Mouse (Mus musculus) common myeloid progenitor, adult 5-6 weeks (primary cell): ENCODE data around the gene Nap1l4. TPM values are rescaled to one million over a fixed set of nuclear protein-coding genes. Genes with fewer than 3 reads are reported as not detected.

Experiments used
- ATAC-seq: replicated peaks from 2 replicates; pipeline ENCODE4 v1.8.0; 2016; ENCODE audit warnings: low read depth, mild to moderate bottlenecking, moderate TSS enrichment, inconsistent platforms; ENCODE audit not compliant: poor library complexity, severe bottlenecking
- total RNA-seq: library from RNA; stranded (forward); fragments of 200-1000, 187-1606 nt; gene quantifications from 2 replicates; pipeline ENCODE4 v1.2.3, GENCODE M21; 2017

Nap1l4 gene
- total RNA-seq, 1 experiment from 2014 or later = 177 TPM

DNA sequence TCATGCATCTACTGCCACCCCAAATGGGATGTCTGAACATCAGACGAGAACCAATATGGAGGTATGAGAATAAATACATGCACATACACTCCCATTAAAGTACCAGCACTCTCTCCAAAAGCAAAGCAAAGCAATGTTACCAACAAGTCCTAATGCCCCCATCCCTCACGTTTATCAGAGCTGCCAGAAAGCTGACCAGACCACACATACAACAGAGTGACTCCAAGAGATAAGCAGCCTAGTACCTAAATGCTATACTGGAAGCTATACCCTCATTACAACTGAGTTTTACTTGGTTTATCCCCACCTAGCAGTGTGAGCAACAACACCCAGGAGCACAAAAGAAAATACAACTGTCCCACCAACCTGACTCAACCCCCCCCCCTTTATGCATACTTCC, 15.6 kb downstream of the Nap1l4 start:
- peak; percentile 86 for ATAC-seq

DNA sequence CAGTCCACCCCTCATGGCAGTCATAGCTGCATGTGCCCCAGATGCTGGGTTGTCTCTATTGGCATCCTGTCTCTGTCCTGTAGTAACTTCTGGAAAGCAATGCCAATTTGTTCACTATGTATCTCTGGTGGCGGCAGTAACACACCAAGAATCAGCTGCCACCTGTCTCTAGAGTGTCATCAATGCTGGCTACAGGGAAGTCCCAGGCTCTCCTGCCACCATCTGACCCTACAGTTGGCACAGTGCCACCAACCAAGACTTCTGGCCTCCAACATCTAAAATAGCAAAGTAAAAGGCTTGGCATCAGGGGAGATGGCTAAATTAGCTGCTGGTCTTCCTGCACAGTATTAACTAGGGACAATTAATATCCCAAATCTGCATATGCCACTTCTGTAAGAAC, 16.5 kb downstream of the Nap1l4 start:
- no peak for ATAC-seq

DNA sequence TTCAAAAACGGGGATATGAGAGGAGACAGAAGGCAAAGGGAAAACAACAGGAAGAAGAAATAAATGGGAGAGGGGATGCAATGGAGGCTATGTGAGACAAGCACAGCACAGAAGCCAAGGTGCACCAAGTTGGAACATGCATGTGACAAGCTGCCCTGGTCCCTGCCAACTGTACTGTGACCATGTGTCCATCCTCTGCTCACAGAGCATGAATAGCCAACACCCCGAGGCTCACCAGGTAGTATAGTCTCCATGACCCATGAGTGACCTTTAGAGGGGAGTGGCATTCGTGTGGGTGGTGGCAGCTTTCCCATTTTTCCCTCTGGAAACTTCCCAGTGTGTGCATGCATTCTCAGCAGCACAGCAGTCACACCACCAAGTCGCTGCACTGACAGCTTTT, 29.6 kb downstream of the Nap1l4 start:
- no peak for ATAC-seq

DNA sequence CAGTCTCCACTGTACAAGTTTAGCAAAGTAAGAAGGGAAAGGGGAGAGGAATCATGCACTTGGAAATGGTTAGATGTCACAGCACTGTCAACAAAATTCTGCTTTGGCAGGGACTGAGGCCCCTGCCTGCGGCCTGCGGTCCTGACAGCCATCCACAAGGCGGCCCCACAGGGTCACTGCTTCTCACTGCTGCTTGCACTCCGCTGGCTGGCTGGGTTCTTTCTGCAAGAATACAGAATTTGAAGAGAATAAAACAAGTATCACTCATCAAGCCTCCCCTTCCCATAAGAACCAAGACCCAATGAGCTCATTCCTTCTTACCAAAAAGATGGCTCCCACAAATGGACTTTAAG, 34.5 kb downstream of the Nap1l4 start:
- ATAC-seq = no peak

DNA sequence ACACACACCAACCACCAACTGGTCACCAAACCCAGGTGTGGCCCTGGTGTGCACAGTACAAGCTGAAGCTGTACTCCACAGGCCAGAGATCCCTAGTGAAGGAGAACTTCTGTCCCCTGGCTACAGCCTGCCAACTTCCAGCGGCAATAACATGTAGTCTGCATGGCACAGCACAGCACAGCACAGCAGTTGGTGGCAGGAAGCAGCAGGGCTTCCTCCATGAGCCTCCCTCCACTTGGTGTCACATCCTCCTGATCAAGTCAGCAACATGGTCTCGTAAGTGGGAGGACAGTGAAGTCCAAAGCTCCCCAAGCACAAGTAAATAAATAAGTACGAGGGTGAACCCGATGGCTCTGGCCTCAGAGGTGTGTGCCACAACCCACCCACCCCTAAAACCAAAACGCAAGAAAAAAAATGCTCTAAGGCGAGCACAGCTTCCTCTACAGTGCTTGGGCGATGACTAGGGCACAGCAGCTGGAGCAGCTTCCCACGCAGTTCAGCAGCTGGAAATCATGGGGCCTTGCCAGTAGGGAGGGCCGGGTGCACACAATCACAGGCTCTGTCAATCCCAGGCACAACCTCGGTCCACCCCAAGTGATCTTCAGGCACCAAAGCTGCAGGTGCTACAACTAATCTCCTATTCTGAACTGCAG, 35.0 kb downstream of the Nap1l4 start:
- peak; percentile 57 for ATAC-seq

DNA sequence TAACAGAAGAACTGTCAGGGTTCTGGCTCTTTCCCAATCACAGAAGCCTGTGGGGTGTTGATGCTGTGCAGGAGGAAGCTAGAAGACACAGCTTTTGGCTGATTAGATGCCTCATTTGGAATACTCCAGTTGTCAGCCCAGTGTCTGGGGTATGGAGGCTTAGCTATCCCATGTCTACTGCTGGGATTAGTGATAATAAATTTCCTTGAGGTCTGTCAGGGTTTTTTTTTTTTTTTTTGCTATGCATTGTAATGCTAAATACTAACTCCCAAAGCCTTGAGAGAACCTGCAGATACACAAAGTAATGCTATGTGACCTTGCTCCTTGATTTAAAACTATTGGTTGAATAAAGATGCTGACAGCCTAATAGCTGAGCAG, 37.6 kb downstream of the Nap1l4 start:
- ATAC-seq = no peak

DNA sequence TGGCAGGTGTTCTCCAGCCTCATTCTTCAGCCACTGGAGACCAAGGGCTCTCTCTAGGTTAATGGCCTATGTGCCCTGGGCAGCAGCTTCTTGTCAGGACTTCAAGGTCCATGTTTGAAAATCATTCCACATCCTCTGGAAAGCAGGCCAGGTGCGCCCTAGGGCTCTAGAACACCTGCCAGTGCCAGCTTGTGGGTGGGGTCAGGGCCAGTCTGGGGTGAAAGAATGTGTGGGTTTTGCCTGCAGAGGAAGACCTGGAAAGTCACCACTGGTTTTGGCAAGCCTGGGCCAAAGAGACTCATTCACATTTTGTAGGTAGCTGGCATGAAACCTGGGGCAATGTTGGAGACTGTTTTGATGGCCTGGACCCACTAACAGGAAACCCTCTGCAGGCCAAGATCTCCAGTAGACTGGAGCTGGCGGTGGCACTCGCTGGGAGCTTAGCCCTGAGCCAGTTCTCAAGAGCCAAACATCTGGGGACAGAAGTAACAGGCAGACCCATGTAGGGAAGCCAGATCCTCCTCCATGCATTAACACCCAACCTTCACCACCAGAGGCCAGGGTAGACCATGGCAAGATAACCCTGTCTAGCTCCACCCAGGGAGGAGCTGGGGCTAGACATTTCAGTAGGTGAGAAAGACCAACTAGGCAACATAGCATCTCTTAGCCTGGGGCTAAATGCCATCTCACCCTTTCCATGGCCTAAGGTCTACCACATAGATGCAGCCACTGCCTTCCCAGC, 38.1 kb downstream of the Nap1l4 start:
- peak; percentile 31 for ATAC-seq

DNA sequence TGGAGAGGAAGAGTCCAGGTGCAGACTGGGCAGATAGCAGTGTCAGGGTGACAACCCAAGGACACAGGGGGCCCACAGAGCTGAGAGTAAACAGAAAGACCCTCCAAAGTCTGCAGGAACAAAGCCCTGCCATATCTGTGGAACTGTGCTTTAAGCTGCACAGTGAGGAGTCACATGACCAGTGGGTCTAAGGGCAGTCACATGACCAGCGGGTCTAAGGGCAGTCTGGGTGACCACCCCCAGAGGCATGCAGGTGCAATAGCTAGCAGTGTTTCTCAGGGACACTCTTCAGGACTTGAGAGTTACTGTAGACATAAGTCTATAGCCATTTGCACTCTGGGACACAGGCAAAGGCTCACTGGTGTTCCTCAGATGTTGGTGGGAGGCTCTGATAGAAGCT, 39.3 kb downstream of the Nap1l4 start:
- ATAC-seq = no peak

DNA sequence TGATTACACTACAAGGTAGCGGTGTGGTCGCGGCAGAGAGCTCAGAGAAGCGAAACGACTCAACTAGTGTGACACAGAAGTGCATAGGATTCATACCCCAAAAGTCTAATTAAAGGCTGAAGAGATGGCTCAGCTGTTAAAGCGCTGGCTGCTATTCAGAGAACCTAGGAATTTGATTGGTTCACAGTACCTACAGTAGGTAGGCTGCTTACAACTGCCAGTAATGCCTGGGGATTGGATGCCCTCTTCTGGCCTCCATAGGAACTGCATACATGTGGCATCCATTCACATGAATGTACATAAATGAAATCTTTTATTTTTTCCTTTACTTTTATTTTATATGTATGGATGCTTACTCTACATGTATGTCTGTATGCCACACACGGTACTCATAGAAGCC, 42.2 kb downstream of the Nap1l4 start:
- ATAC-seq = peak; percentile 52

DNA sequence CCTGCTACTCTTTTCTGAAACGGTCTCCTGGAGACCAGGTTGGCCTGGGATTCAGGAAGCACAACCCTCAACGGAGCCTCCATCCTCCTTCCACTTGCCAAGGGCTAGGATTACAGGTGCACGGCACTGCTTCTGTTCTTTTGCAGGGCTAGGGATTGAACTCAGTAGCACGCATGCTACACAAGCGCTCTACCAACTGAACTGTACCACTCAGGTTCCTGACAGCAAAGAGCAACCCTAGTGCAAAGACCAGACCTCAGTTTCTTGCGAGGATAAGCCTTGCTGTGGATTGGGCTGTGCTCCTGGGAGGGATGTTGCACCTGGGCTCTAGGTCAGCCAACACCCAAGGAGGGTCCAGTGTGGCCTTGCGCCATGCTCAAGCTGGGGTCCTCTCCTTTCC, 42.6 kb downstream of the Nap1l4 start:
- no peak for ATAC-seq

DNA sequence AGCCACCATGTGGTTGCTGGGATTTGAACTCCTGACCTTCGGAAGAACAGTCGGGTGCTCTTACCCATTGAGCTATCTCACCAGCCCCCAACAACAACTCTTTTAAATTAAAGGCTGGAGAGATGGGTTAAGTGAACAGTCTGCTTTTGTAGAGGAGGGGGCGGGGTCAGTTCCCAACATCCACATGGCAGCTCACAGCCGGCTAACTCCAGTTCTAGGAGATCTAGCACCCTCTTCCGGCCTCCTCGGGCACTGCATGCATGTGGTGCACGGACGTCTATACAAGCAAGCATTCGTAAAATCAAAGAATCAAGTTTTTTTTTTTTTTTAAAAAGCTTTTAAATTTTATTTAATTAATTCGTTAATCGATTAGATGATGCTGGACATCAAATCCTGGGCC, 43.1 kb downstream of the Nap1l4 start:
- peak; percentile 70 for ATAC-seq

DNA sequence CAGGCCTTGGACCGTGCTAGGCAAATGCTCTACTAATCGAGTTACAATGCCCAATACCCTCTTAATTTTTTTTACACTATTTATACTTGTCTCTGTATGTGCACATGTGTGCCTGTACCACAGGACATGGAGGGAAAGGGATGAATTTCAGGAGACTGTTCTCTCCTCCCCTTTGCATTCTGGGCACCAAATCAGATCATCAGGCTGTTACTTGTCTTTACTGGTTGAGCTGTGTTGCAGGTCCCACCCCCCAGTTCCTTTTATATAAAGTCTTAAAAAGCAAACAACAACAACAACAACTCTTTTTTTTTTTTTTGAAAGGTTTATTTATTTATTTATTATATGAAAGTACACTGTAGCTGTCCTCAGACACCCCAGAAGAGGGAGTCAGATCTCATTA, 43.5 kb downstream of the Nap1l4 start:
- no peak for ATAC-seq

DNA sequence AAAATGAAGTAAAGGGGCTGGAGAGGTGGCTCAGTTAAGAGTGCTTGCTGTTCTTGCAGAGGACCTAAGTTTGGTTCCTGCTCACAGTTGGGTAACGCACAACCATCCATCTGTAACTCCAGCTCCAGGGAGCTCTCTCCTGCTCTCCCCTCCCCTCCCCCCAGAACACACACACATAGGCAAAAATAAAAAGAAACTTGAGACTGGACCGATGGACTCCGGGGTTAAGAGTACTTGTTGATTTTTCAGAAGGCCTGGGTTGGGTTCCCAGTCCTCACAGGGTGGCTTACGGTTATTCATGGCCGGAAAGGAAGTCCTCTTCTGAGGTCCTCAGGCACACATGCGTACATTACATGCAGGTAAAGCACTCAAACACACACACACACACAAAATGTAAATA, 45.0 kb downstream of the Nap1l4 start:
- ATAC-seq = no peak

DNA sequence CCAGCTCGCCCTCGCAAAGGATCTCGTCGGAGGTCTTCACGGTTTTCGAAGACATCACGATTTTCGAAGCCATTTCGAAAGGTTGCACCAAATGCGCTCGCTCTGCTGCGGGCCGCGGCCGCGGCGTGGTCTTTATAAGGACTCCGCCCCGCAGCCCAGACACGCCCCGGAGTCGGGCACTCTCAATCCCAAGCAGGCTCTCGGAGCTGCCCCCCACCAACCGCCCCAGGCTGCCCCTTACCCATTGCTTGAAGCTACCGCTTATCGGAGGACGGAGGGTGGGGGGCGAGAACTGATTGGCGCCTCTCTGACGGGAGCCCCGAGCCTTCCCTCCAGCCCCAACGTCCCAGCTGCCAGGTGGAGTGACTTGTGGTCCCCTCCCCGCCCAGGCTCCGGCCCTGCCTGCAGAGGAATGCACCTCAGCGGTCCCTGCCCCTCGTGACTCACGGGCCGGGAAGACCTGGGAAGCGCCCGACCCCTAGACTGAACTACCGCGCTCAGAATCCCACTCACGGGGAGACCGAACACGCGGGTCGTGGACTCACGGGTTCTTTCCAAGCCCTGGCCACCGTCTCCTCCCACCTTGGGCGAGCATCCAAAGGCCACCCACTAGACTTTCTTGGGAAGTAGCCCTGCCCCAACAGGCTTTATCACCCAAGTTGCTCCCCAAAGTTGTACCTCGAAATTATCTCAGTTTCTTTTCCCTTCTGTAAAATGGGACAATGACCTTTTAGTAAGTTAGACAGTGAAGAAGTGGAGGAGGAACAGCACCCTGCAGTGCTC, 46.3 kb downstream of the Nap1l4 start, which contains the start of gene Phlda2:
Gene Phlda2, minus strand, starts transcription at position 733 of the 783 bp plus-strand sequence.
- peak; percentile 19; the same call in 1 of the 2 replicates for ATAC-seq

DNA sequence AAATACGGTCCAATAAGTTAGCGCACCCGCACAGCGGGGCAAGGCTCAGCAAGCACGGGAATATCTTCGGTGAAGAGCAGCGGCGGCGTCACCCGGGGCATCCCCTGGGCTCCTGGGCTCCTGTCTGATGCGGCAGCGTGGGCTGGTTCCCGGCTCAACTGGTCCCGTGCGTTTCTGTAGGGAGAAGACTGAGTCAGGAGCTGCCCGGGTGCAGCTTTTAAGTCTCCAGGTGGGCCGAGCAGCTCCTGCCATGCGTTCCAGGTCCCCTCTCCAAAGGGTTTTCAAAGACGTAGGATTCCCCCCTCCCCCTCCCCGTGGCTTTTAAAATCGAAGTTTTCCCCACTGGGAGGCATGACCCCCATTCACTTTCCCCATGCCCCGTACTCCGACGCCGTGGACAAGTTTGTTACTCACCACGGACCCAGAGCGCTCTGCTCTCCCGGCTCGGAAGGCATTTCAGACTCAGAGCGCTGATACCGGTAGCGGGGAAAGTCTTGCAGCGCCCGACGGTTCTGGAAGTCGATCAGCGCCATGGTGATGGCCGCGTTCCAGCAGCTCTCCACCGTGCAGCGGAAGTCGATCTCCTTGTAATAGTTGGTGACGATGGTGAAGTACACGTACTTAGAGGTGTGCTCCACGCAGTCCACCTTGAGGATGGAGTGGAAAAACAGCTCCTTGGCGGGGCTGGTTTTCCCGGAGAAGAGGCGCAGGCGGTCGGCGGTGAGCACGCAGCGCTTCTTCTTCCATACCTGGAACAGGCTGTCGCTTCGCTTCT, 47.1 kb downstream of the Nap1l4 start:
- ATAC-seq = peak; percentile 44

DNA sequence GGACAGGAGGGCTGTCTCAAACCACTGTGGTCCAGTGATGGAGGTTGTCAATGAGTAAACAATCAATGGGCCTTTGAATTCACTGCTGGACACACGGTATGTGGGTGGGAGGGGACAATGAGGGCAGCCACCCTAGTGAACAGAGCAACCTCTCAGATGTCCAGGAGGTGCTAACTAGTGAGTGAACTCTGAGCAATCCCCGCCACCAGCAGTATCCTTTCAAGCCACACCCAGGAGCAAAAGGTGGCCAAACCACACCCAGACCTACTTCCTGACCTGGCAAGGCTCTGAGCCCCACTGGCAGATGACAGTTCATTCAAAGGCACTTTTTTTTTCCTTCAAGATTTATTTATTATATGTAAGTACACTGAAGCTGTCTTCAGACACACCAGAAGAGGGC, 48.0 kb downstream of the Nap1l4 start:
- no peak; the same call in 1 of the 2 replicates for ATAC-seq

DNA sequence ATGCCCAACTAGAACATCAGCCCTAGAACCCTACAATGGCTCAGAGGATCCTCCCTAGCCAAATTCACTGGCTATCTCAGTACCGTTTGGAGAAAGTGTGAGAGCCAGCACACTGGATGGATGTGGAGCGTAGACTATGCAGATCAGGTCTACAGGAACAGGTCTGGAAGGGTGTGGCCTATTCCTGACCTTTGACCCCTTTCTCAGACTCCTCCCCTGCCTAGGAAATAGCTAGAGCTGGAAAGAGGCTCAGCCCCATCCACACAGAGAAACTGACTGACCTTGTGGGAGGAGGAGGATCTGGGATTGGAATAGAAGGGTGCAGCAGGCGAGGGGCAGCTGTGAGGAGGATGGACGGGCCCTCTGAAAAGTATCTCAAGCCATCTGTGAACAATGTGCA, 50.3 kb downstream of the Nap1l4 start:
- no peak for ATAC-seq

DNA sequence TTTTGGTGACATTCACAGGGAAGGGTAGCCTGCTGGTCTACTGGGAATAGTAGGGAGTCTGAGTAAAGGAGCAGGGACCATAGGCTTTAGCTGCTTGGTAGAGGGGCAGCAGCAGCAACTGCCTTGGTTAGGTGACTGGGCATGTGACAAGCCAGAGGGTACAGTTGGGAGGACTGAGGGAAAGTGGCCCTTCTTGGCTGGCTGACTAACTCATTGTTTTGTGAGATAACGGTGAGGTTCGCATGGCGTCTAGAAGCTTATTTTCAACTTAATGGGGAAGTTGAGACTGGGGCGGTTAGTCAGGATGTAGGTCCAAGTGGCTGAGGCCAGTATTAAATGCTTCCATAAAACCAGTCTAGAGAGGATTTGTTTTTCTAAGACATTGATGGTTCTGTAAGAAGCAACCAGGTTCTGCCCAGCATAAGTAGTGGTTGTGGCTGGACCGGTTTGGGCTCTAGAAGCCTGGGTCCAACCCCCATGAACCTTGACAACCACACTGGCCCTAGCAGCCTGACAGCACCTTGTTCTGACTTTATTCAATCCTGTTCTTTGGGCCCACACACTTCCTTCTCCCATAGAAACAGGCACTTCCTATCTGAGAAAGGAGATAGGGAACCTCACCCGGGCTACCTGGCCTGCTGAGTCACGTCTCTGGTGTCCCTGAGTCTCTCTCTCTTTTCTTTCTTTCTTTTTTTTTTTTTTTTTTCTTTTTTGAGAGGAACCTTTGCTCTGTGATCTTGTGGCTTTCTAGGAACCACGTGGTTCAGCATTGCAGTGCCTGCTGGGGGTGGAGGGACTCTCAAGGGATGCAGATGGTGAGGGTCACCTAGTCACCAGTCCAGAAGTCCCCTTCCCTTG, 53.6 kb downstream of the Nap1l4 start:
- ATAC-seq = peak; percentile 70

DNA sequence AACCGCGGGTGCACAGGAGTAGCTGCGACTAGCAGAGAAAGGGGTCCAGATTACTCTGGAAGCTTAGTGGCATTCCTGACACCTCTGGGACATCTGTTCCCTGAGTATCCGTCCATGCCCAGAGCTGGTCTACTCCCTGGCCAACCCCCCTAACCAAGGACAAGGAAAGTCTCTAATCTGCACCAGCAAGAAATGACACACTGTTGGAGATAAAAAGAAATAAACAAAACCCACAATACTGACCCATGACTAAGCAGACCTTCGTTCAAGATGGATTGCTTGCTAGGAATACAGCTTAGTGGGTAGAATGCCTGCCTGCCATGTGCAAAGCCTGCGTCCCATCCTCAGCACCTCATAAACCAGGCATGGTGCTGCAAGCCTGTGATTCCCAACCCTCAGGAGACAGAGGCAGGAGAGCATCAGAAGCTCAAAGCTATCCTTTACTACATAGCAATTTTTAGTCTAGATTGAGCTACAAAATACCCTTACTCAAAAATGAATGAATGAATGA, 55.2 kb downstream of the Nap1l4 start:
- no peak for ATAC-seq
